Mouse (Mus musculus) frontal cortex, postnatal 25 days (tissue): Measurements from ENCODE around the gene Ano1.

Source experiments
- DNase-seq, 2 experiments: peaks; one replicate each; pipeline ENCODE4 v3.0.0; 2022; ENCODE audit warnings: low spot score in 2 of 2

Gene Ano1

DNA sequence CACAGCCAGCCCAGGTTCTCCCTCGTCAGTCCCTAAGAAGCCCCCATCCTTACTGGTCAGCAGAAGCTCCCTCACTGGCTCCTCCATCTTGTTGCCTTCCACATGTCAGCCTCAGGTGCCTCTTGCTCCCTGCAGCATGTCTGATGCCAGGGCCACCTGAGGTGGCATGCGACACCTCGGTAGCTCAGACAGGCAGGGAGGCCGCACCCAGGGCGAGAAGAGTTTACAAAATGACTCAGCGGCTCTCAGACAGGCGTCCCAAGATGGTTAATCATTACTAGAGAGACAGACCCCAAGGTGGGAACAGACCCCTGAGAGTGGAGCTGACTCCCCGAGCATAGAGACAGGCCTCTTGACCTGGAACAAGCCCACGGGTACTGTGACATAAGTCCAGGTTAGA lies at the start of gene Ano1:
Gene Ano1 (minus strand): TSS at position 142 of the 400 bp plus-strand sequence.
- DNase-seq: no peak

GRCm38 (mm10) chr7:144798471-144798870 lies 46.7 kb upstream of the Ano1 start:
- DNase-seq: peak in 1 of 2 experiments; percentile 9

- DNase-seq: no peak
Measured at GRCm38 (mm10) chr7:144796986-144797735, 45.4 kb upstream of the Ano1 start.

GRCm38 (mm10) chr7:144795976-144796474 lies 44.3 kb upstream of the Ano1 start:
- DNase-seq: no peak

- no peak for DNase-seq
Measured at GRCm38 (mm10) chr7:144793296-144793695, 41.5 kb upstream of the Ano1 start.

DNA sequence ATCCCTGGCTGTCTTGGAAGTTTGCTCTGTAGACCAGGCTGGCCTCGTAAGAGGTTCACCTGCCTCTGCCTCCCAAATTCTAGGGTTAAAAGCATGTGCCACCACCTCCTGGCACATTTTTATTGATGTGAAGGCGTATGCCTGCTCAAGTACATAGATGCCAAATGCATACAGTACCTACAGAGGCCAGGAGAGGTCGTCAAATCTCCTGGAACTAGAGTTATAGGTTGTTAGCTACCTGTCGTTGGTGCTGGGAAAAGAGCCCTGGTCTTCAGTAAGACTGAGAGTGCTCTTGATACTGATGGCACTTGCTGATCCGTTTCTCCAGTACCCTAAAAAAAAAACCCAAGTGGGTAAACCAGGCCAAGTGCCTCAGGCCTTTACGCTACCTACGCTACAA lies 39.7 kb upstream of the Ano1 start:
- DNase-seq: no peak

DNA sequence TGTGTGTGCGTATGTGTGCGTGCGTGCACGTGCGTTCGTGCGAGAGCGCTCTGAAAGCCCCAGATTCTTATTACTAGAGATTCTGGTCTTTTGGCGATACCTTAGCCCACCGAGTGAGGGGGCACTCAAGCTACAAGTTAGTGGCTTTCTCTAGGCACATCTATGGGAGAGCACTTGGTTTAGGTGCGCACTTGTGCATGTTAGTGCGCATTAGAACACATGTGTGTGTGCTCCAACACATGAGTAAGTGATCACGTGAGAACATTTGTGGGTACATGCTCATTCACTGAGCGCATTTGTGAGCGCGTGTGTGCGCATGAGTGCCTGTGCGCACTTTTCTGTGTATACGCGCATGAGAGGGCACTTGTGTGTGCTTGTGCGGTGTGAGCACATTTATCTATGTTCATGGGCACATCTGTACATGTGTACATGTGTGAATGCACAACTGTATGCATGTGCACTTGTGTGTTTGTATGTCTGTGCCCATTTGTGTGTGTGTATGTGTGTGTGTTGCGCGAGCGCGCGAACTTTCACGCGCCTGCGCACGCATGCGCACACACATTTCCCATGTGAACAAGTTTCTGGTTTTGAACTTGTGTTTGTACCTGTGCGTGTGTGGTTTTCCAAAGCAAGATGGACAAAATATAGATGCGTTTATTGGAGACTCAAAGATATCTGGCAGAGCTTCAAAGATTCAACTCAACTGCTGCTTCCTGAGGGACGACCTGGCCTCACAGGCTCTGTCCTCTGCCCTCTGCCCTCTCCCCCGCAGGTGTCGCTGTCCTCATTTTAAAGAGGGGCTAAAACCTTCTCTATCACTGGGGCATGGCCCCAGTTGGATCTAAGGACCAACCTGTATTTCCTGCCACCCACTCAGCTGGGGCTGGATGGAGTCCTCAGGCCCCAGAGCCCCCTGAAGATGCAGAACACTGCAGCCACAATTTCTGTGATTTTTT lies 38.1 kb upstream of the Ano1 start:
- no peak for DNase-seq

DNA sequence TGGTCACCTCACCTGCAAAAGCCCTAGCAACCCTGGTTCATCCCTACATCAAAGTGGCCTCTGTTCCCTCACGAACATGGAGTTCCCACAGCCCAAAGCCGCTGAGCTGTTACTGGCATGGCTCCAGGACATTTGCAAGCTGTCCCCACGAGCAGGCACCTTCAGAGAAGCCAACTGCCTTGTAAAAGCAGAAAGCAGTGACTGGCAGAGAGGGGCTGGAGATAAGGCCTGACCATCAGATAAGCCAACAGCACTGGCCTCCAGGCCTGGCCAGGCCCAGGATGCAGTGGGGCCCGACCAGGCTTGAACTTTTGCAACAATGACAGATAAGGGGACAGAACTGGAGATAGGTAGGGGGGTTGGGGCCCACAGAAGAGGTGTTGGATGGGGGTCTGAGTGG lies 36.9 kb upstream of the Ano1 start:
- DNase-seq: no peak

- DNase-seq: no peak
Measured at GRCm38 (mm10) chr7:144787501-144787900, 35.7 kb upstream of the Ano1 start.

DNA sequence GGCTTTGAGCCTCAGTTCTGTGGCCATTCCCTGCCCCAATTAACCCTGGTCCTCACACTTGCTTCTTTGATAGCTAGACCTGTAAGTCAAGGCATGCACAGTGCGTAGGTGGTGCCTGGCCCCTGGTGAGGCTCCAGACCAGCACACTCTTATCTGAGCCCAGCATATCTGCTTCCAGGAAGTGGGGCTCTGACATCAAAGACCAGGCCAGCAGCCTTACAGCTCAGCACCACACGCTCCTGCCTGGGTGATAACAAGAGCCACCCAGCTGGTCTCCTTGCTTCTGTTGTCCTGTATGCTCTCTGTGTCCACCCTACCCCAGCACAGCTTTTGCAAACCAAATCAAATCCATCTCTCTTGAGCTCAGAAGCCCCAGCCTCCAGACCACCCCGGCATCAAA lies 34.8 kb upstream of the Ano1 start:
- DNase-seq: no peak

GRCm38 (mm10) chr7:144784176-144784575 lies 32.4 kb upstream of the Ano1 start:
- no peak for DNase-seq

GRCm38 (mm10) chr7:144782402-144782801 lies 30.6 kb upstream of the Ano1 start:
- DNase-seq: no peak

DNA sequence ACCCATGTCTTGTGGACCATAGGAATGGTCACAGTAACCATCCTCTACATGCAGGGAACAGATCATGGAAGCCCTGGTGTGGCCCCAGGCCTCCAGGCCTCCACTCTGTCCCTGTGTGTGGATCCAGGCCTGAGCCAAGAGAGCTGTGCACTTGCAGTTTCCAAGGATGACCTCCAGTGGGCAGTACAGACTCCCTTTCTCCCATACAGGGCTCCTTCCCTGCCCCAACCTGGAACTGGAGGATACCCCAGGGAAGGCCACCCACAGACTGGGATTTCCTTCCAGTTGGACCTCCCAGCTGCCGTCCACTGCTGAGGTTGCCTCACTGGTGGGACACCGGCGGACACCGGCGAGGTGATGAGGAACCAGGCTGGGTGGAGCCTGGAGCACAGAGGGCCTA lies 29.6 kb upstream of the Ano1 start:
- DNase-seq: no peak

GRCm38 (mm10) chr7:144780190-144780589 lies 28.4 kb upstream of the Ano1 start:
- no peak for DNase-seq

DNA sequence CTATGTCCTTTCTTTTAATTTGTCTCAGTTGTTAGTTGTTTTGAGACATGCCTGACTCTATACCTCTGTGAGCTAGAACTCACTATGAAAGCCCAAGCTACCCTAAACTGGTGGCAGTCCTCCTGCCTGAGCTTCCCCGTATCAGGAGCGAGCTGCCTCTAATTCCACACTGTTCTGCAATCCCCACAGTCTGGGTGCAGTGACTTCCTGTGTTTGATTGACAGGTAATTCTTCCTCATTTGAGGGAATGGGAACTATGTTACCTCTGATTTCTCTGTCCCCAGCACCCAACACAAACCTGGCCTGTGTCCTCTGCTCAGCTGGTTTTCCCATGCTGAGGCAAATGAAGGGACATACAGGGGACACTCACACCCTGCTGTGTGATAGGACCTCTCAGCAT lies 27.9 kb upstream of the Ano1 start:
- DNase-seq: no peak

DNA sequence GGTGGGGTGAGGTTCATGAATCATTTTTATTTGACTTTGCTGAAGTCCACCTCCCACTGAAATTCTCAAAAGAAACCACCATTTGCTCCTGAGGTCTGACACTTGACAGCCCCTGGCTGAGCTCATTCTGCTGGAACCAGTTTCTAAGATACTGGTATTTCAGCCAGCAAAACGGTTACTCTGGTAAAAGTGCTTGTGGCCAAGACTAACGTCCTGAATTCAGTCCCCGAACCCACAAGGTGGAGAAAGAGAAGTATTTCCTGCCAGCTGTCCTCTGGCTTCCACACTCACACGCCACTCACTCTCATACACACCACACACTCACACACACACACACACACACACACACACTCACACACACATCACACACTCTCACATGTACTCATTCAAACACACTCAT lies 26.0 kb upstream of the Ano1 start:
- no peak for DNase-seq

- peak; percentile 80 to 81 for DNase-seq
Measured at GRCm38 (mm10) chr7:144775804-144776447, 24.2 kb upstream of the Ano1 start.

- no peak for DNase-seq
Measured at GRCm38 (mm10) chr7:144775214-144775613, 23.4 kb upstream of the Ano1 start.

DNA sequence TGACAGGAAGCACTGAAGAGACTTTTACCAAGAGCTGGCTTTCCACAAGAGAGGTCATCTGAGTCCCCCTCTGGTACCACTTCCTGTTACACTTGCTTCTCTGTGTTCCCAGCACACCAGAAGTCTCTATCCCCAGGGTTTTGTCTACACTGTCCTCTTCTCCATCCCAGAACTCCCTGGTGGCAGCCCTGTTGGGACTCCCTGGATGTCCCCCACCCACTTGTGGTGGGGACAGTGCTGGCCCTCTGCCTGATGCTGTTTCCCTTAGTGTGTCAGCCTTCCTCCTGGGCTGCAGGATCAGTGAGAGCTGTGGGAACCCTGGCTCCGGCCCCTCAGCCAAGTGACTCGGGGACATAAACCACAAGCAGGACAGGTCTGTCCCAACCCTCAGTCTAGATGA lies 22.5 kb upstream of the Ano1 start:
- DNase-seq: no peak

- no peak for DNase-seq
Measured at GRCm38 (mm10) chr7:144770116-144770515, 18.3 kb upstream of the Ano1 start.

GRCm38 (mm10) chr7:144769434-144770080 lies 17.8 kb upstream of the Ano1 start:
- DNase-seq: no peak

GRCm38 (mm10) chr7:144768845-144769244 lies 17.1 kb upstream of the Ano1 start:
- no peak for DNase-seq
